Mouse (Mus musculus) lung, embryonic 15.5 days (tissue): Measurements from ENCODE around the gene Mxi1. TPM values are rescaled to one million over a fixed set of nuclear protein-coding genes. Genes with fewer than 3 reads are reported as not detected.

Experiments used
- ATAC-seq: fragments of 200-750 bp; cut with Nextera tagmentation; 2 replicates; pipeline ENCODE4 v1.8.0; 2017; ENCODE audit warnings: moderate number of reproducible peaks, borderline replicate concordance; ENCODE audit not compliant: low FRiP score, low TSS enrichment; ENCODE audit errors: extremely low read depth
- H3K27ac ChIP-seq: fragments of 300-500 bp; sonication (generic); 2 replicates; pipeline ENCODE4 v1.5.1; 2015; ENCODE audit warnings: moderate library complexity, mild to moderate bottlenecking, inconsistent platforms
- H3K27me3 ChIP-seq: fragments of 300-500 bp; sonication (generic); 2 replicates; pipeline ENCODE4 v1.6.1; 2015; ENCODE audit warnings: inconsistent platforms
- H3K36me3 ChIP-seq: fragments of 300-500 bp; sonication (generic); 2 replicates; pipeline ENCODE4 v1.6.1; 2015; ENCODE audit warnings: inconsistent platforms
- H3K4me1 ChIP-seq: fragments of 300-500 bp; sonication (generic); 2 replicates; pipeline ENCODE4 v1.6.1; 2015; ENCODE audit warnings: inconsistent platforms
- H3K4me2 ChIP-seq: fragments of 300-500 bp; sonication (generic); 2 replicates; pipeline ENCODE4 v1.6.1; 2015; ENCODE audit warnings: inconsistent platforms, mild to moderate bottlenecking, moderate library complexity
- H3K4me3 ChIP-seq: fragments of 300-500 bp; sonication (generic); 2 replicates; pipeline ENCODE4 v1.5.1; 2015; ENCODE audit warnings: mild to moderate bottlenecking, inconsistent platforms
- H3K9ac ChIP-seq: fragments of 300-500 bp; sonication (generic); 2 replicates; pipeline ENCODE4 v1.6.1; 2015; ENCODE audit warnings: inconsistent platforms
- H3K9me3 ChIP-seq: fragments of 300-500 bp; sonication (generic); 2 replicates; pipeline ENCODE4 v1.6.1; 2016; ENCODE audit warnings: inconsistent platforms
- WGBS: fragments of 180-500 bp; shearing (Covaris S2); methylation state at CpG from one replicate; pipeline ENCODE4 v1.1.7; 2015; 5-methylcytosine and 5-hydroxymethylcytosine counted together
- polyA plus RNA-seq: library from polyadenylated mRNA; unstranded; fragments of >200 nt; fragmentation: Nextera tagmentation; extraction: Ambion mirVana; gene quantifications from 2 replicates; pipeline ENCODE4 v1.2.1, GENCODE M21; 2015

Mxi1 gene
- polyA plus RNA-seq, 1 experiment from 2014 or later, result 38.4 TPM

DNA sequence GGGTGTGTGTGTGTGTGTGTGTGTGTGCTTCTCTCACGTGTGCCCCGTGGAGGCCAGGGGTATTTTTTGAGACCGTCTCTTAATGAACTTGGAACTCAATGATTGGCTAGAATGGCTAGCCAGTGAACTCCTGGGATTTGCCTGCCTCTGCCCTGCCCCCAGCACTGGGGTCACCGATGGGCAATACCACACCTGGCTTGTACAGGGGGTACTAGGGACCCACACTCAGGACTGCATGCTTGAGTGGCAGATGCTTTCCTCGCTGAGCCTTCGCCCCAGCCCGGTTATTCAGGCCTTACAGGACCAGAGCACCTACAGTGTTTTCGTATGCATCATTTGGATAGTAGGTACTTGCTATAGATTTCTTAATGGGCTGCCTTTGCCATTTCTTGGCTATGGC, 5.8 kb downstream of the Mxi1 start:
- Histone ChIP-seq H3K9me3 (no peaks in the 10 kb centered on the region), H3K27me3 (no peaks in the 10 kb centered on the region), H3K4me1 (peaks cover 35% of the 10 kb centered on the region), H3K36me3 (no peaks in the 10 kb centered on the region), H3K27ac (no peak overlapping the region), H3K4me3 (no peak overlapping the region), H3K9ac (no peak overlapping the region), H3K4me2 (no peak overlapping the region)
- ATAC-seq, result no peak
- WGBS, result 88% methylated on average over 8 of the region's 8 CpGs

DNA sequence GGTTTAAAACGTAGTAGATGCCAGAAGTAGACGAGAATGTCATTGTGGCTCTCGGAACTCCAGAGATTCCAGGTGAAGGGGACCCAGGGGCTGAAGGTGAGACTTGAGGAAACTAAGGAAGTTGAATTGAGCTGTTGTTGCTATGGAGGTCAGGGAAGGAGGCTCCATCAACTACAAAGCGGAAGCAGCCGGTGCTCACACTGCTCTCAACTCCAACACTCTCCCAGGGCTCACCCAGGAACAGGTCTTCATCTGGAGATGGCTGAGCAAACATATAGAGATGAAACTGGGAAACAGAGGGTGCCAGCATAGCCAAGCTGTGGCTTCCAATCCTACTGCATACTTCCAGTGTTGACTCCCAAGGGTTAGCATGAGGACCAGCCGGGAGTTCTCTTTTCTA, 6.6 kb downstream of the Mxi1 start:
- Histone ChIP-seq H3K4me1 (peaks cover 44% of the 10 kb centered on the region), H3K9ac (no peak overlapping the region), H3K27ac (no peak overlapping the region), H3K4me3 (no peak overlapping the region), H3K36me3 (no peaks in the 10 kb centered on the region), H3K27me3 (no peaks in the 10 kb centered on the region), H3K4me2 (no peak overlapping the region), H3K9me3 (no peaks in the 10 kb centered on the region)
- WGBS, result 74% methylated on average over 6 of the region's 6 CpGs
- ATAC-seq, result no peak

DNA sequence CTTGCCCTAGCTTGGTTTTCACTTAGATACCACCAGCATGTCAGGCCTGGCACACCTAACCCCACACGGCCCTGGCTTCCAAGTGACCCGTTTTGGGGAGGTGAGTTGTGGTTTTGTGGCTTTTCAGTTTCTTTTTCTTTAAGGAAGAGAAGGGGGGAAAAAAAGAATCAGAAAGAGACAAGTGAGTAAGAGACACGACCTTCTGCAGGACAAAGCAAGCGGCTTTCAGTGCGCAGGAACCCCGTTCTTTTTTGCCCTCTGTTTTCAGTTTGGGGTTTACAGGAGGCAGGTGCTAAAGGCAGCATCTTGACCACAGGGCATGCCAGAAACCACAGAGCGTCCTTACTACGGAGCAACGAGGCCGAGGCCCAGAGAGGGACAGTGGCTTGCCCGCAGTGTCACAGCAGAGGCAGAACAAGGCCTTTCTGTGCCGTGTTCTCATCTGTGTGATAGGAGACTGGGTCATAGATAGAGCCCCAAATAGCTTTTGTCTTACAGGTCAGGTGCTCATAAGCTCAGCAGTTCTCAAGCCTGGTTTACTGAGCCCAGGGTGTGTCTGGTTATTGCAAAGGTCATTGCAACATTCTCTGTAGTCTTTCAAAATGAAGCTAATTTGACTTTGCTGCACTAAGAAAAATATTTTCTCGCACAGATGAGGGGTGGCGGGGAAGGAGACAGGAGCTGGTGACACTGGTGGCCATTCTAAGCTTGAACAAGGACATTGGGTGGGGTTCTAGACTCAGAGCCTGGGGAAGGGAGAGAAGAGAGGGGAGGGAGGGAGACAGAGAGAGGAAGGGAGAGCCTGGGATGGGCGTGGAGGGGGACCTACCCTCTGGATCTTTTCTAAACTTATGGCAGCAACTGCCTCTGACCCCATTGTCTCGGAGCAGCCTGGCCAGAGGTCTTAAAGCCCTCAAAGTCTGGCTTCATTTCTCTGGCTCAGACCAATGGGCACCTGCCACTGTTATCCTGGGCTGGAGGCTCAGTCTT, 8.1 kb downstream of the Mxi1 start:
- WGBS, result 72% methylated on average over 16 of the region's 16 CpGs

DNA sequence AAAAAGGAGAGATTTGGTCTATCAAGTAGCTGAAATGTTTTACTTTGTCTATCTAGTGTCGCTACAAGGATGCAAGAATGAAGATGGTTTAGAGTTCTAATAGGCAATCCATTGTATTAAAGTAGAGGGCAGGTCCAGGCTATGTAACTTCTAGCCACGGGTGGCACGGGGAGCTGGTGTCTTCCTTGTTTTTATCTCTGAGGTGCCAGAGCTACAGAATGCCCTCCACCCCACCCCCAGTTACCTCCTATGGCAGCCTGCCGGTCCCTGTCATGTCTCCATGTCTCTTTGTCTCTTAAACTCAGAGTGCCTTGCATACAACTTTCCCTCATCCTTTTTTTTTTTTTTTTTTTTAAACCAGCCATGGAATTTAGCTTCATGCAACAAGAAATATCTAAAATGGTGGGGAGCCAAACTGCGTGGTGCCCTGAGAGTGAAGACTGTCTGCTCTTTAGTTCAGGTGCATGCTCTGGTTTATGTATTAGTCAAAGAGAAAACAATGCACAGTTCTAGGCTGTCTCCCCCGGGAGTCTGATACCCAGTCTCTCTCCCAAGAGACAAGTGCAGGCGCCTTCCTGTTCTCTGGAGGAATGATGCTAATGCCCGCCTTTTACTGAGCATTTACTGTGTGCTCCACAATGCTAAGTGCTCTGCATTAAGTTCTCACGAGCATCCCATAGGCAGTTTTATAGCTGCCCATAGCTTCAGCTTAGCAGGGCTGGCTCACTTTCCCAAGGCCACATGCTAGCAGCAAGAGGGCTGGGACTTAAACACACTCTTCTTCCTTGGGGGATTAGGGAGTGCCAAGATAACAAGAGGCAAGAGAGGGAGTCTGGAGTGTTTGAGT, 10.2 kb downstream of the Mxi1 start:
- no peak overlapping the region for H3K4me3 ChIP-seq
- no peaks in the 10 kb centered on the region for H3K9me3 ChIP-seq
- ATAC-seq, result no peak
- no peaks in the 10 kb centered on the region for H3K27me3 ChIP-seq
- 66% methylated on average over 9 of the region's 9 CpGs for WGBS
- no peak overlapping the region for H3K9ac ChIP-seq
- H3K36me3 ChIP-seq, result no peaks in the 10 kb centered on the region
- H3K27ac ChIP-seq, result no peak overlapping the region
- peaks cover 40% of the 10 kb centered on the region for H3K4me1 ChIP-seq
- no peak overlapping the region; the same call in 1 of the 2 replicates for H3K4me2 ChIP-seq

More for the DNA sequence above, 8.1 kb downstream of the Mxi1 start:
- Histone ChIP-seq H3K27me3 (no peaks in the 10 kb centered on the region), H3K4me3 (no peak overlapping the region), H3K9me3 (no peaks in the 10 kb centered on the region), H3K36me3 (no peaks in the 10 kb centered on the region), H3K4me1 (peaks cover 44% of the 10 kb centered on the region), H3K9ac (no peak overlapping the region), H3K4me2 (no peak overlapping the region), H3K27ac (peak overlapping the region; percentile 47; the same call in 1 of the 2 replicates)
- ATAC-seq, result no peak

DNA sequence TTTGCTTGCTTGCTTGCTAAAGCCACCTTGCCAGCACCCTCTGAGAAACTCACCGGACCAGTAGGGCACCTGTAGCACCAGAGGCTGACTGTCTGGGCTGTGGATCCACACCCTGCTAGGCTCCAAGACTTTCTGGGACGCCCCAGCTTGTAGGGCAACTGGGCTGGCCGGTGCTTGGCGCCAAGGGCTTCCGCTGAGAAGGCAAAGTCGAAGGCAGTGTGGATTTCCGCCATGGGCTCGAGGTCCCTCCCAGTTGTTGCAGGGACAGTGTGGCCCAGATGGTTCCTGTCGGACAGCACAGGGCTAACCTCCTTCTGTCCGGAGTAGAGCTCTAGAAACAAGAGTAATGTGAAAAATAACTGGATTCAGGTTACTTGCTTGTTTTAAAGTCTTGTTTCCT, 11.0 kb downstream of the Mxi1 start:
- H3K27ac ChIP-seq, result no peak overlapping the region
- no peaks in the 10 kb centered on the region for H3K36me3 ChIP-seq
- no peaks in the 10 kb centered on the region for H3K27me3 ChIP-seq
- ATAC-seq, result peak; percentile 48; the same call in 1 of the 2 replicates
- no peak overlapping the region for H3K4me3 ChIP-seq
- H3K9ac ChIP-seq, result no peak overlapping the region
- 35% methylated on average over 10 of the region's 10 CpGs for WGBS
- H3K4me2 ChIP-seq, result peak overlapping the region; percentile 22; the same call in 1 of the 2 replicates
- H3K4me1 ChIP-seq, result peaks cover 48% of the 10 kb centered on the region
- H3K9me3 ChIP-seq, result no peaks in the 10 kb centered on the region

DNA sequence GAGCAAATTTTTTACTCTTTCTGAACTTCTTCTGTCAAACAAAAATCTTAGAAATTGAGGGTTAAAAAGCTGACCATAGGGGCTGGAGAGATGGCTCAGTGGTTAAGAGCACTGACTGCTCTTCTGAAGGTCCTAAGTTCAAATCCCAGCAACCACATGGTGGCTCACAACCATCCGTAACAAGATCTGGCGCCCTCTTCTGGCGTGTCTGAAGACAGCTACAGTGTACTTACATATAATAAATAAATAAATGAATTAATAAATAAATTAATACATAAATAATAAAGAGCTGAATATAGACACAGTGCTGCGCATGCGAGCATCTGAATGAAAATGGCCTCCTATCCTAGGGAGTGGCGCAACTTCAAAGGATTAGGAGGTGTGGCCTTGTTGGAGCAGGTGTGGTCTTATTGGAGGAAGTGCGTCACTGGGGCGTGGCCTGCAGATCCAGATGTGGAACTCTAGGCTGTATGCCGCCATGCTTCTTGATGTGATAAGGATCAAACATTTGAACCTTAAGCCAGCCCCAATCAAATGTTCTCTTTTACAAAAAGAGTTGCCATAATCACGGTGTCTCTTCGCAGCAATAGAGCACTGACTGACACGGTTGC, 12.2 kb downstream of the Mxi1 start:
- H3K27ac ChIP-seq, result no peak overlapping the region
- no peak for ATAC-seq
- H3K27me3 ChIP-seq, result no peaks in the 10 kb centered on the region
- H3K36me3 ChIP-seq, result no peaks in the 10 kb centered on the region
- peaks cover 41% of the 10 kb centered on the region for H3K4me1 ChIP-seq
- no peak overlapping the region for H3K4me2 ChIP-seq
- no peak overlapping the region for H3K9ac ChIP-seq
- H3K9me3 ChIP-seq, result no peaks in the 10 kb centered on the region
- H3K4me3 ChIP-seq, result no peak overlapping the region
- WGBS, result 91% methylated on average over 12 of the region's 12 CpGs

DNA sequence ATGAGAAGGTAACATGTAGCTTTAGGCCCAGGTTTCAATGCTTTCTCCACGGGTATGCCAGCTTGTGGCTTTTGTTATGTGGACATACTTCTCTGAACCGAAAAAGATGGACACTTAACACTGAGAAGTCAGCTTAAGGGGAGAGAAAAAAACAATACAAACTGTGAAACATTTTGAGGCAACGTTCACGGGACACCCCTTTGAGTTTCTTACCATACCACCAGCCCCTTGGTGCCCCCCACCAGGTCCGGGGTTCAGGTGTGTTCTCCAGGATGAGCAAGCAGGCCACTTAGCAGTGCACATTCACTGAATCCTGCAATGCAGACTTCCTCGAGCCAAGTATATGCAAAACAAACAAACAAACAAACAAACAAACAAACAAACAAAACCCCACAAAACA, 14.5 kb downstream of the Mxi1 start:
- Histone ChIP-seq H3K9me3 (no peaks in the 10 kb centered on the region), H3K27me3 (no peaks in the 10 kb centered on the region), H3K4me2 (peak overlapping the region; percentile 69), H3K36me3 (no peaks in the 10 kb centered on the region), H3K9ac (no peak overlapping the region), H3K27ac (no peak overlapping the region), H3K4me3 (no peak overlapping the region), H3K4me1 (peaks cover 34% of the 10 kb centered on the region)
- ATAC-seq, result no peak
- WGBS, result 50% methylated on average over 6 of the region's 6 CpGs

DNA sequence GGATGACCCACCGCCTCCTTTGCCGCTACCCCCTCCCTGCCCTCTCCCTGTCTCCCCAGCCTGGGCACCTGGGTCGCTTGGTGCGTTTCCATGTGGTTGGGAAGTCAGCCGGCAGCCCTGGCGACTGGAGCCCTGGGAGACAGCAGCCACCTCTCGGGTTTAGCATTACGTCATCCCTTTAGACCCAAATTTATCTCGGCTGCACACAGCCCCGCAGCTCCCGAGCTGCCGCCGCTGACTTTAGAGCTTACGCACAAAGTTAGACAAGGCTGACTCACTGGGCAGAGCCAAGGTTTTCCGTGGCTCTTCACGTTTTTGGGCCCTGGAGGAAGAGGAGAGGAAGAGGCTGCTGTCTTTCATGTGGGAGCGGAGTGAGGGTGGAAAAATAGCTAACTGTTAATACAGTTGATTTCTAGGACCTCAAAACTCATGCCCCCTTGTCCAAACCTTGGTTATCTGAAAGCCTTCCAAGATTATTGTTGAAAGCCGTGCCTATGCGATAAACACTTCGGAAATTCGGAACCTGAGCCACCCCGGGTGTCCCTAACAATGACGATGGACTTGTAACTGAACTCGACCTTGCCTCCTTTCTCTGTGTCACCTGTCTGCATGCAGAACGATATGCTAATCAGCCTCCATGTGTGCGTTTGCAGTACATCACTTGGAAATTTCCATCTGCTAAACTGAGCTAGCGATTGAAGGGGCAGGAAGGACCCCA, 15.4 kb downstream of the Mxi1 start:
- Histone ChIP-seq H3K4me3 (peak overlapping the region; percentile 32), H3K36me3 (no peaks in the 10 kb centered on the region), H3K9ac (peak overlapping the region; percentile 27), H3K9me3 (no peaks in the 10 kb centered on the region), H3K4me1 (peaks cover 36% of the 10 kb centered on the region), H3K27ac (0 out of 2 replicates have a peak overlapping the region, but pooled peaks have one; percentile 4), H3K27me3 (no peaks in the 10 kb centered on the region), H3K4me2 (peak overlapping the region; percentile 69)
- WGBS, result 11% methylated on average over 27 of the region's 27 CpGs
- no peak; the same call in 1 of the 2 replicates for ATAC-seq

DNA sequence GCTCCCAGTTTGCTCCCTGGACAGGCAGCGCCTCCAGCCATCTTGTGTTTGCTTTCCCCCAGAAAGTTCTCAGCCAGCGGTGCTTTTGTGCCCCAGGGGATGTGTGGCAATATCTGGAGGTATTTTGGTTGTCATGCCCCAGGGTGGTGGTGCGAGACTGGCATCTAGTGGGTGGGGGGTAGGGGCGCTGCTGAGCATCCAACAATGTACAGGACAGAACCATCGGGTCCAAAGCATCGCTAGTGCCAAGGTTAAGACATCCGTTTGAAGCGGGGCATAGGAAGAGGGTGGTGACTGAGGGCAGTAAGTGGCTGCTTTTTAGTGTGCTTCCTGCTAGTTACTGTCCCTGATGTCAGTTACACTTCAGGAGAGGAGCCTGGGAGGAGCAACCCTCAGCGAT, 17.8 kb downstream of the Mxi1 start:
- Histone ChIP-seq H3K4me3 (no peak overlapping the region), H3K4me2 (no peak overlapping the region), H3K27me3 (no peaks in the 10 kb centered on the region), H3K9me3 (no peaks in the 10 kb centered on the region), H3K9ac (no peak overlapping the region), H3K36me3 (peaks cover 8% of the 10 kb centered on the region), H3K4me1 (peaks cover 26% of the 10 kb centered on the region), H3K27ac (no peak overlapping the region)
- 64% methylated on average over 9 of the region's 9 CpGs for WGBS
- ATAC-seq, result no peak

DNA sequence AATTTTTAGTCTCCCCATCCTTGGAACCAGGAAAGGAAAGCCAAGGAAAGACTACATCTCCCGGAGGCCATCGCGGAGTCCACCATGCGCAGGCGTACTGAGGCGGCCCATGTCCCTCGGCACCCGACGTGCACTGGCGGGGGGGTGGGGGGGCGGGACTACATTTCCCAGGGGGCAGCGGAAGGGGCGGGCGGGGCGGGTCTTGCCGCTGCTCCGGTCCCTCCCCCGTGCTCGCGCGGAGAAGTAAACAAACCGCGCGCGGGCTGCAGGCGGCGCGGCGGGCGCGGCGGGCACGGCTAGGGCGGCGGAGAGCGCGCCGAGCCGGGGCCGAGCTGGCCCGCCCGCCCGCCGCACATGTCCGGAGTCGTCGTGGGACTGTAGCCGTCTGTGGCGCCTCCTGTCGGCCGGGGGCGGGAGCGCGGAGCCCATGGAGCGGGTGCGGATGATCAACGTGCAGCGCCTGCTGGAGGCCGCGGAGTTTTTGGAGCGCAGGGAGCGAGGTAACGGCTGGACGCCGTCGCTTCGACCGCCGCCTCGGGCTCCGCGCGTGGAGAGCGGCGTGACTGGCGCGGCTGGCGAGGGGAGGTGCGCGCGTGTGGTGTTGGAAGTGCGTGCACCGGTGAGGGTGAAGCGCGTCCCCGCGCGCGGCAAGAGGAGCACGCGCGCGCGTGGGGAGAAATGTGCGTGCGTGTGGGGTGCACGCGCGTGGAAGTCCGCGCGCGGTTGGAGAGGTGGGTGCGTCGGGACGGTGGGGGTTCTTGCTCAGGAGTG, 19.1 kb downstream of the Mxi1 start:
- Histone ChIP-seq H3K9me3 (no peaks in the 10 kb centered on the region), H3K4me3 (peak overlapping the region; percentile 88), H3K4me2 (peak overlapping the region; percentile 91), H3K36me3 (peaks cover 9% of the 10 kb centered on the region), H3K9ac (peak overlapping the region; percentile 66), H3K27ac (peak overlapping the region; percentile 73), H3K4me1 (peaks cover 26% of the 10 kb centered on the region), H3K27me3 (no peaks in the 10 kb centered on the region)
- WGBS, result under 1% methylated on average over 84 of the region's 106 CpGs
- peak; percentile 83 for ATAC-seq
